Mouse (Mus musculus): ENCODE data around the gene Slc39a8.

- no peak for TF ChIP-seq POLR2A (IDR thresholded peaks at IDR 0.05; ENCODE audit: low read depth, low read length)
- TF ChIP-seq CTCF (IDR thresholded peaks at IDR 0.05; ENCODE audit: borderline replicate concordance, insufficient read depth, low read length), result no peak
Measured at GRCm38 (mm10) chr3:135814665-135815064, 10.4 kb upstream of the Slc39a8 start.
